Mouse (Mus musculus) forebrain, embryonic 10.5 days (tissue): ENCODE measurements around the gene Loxl1. TPM values are rescaled to one million over a fixed set of nuclear protein-coding genes. Genes with fewer than 3 reads are reported as not detected.

Experiments used
- DNase-seq: peaks from one replicate; pipeline ENCODE4 v3.0.0-alpha.2; 2017; ENCODE audit warnings: low spot score; ENCODE audit errors: extremely low spot score
- H3K27ac ChIP-seq: fragments of 300-500 bp; sonication (generic); 2 replicates; pipeline ENCODE4 v1.5.1; 2016; ENCODE audit warnings: mild to moderate bottlenecking
- H3K27me3 ChIP-seq: fragments of 300-500 bp; sonication (generic); 2 replicates; pipeline ENCODE4 v1.6.1; 2016; ENCODE audit warnings: mild to moderate bottlenecking; ENCODE audit not compliant: poor library complexity, severe bottlenecking
- H3K36me3 ChIP-seq: fragments of 300-500 bp; sonication (generic); replicated peaks from 2 replicates; pipeline ENCODE4 v1.6.1; 2016; ENCODE audit warnings: mild to moderate bottlenecking, moderate library complexity
- H3K4me1 ChIP-seq: fragments of 300-500 bp; sonication (generic); 2 replicates; pipeline ENCODE4 v1.6.1; 2016
- H3K4me3 ChIP-seq: fragments of 300-500 bp; sonication (generic); 2 replicates; pipeline ENCODE4 v1.5.1; 2016; ENCODE audit warnings: mild to moderate bottlenecking, moderate library complexity
- H3K9me3 ChIP-seq: fragments of 300-500 bp; sonication (generic); 2 replicates; pipeline ENCODE4 v1.6.1; 2016; ENCODE audit warnings: mild to moderate bottlenecking, moderate library complexity
- WGBS: fragments of 180-500 bp; shearing (Covaris S2); methylation state at CpG from one replicate; pipeline ENCODE4 v1.1.7; 2016; 5-methylcytosine and 5-hydroxymethylcytosine counted together
- polyA plus RNA-seq: library from polyadenylated mRNA; unstranded; fragments of >200 nt; fragmentation: Nextera tagmentation; extraction: Ambion mirVana; gene quantifications from 2 replicates; pipeline ENCODE4 v1.2.1, GENCODE M21; 2016

Loxl1 gene
- polyA plus RNA-seq, 1 experiment from 2014 or later, result 7.2 TPM

- H3K9me3 ChIP-seq, result no peaks in the 10 kb centered on the region
- H3K27ac ChIP-seq, result peak overlapping the region; percentile 88
- 79% methylated on average over 8 of the region's 8 CpGs for WGBS
These were observed 62.7 kb downstream of the Loxl1 start for GRCm38 (mm10) chr9:58250322-58250721.

GRCm38 (mm10) chr9:58249592-58250192 lies 63.3 kb downstream of the Loxl1 start, which contains the start of gene Pml:
Gene Pml, minus strand, starts transcription at chr9:58249786.
- H3K36me3 ChIP-seq, result peaks cover 7% of the 10 kb centered on the region; the same call in 1 of the 2 replicates
- peak; percentile 59 for DNase-seq
- no peaks in the 10 kb centered on the region for H3K9me3 ChIP-seq
- peak within 1 kb of the TSS; percentile 88 for H3K27ac ChIP-seq
- H3K4me3 ChIP-seq, result peak within 1 kb of the TSS; percentile 60
- 2% methylated on average over 16 of the region's 16 CpGs for WGBS
- no peaks in the 10 kb centered on the region for H3K27me3 ChIP-seq
- H3K4me1 ChIP-seq, result peaks cover 58% of the 10 kb centered on the region

More at GRCm38 (mm10) chr9:58250322-58250721, 62.7 kb downstream of the Loxl1 start:
- Histone ChIP-seq H3K36me3 (peaks cover 7% of the 10 kb centered on the region; the same call in 1 of the 2 replicates), H3K27me3 (no peaks in the 10 kb centered on the region), H3K4me1 (peaks cover 64% of the 10 kb centered on the region), H3K4me3 (peak overlapping the region; percentile 60)
- DNase-seq, result no peak

GRCm38 (mm10) chr9:58248746-58249413 lies 64.1 kb downstream of the Loxl1 start:
- H3K36me3 ChIP-seq, result peaks cover 9% of the 10 kb centered on the region; the same call in 1 of the 2 replicates
- H3K9me3 ChIP-seq, result no peaks in the 10 kb centered on the region
- peak overlapping the region; percentile 88 for H3K27ac ChIP-seq
- DNase-seq, result no peak
- WGBS, result 53% methylated on average over 7 of the region's 7 CpGs
- H3K4me1 ChIP-seq, result peaks cover 52% of the 10 kb centered on the region
- H3K4me3 ChIP-seq, result peak overlapping the region; percentile 60
- H3K27me3 ChIP-seq, result no peaks in the 10 kb centered on the region

- peaks cover 17% of the 10 kb centered on the region for H3K36me3 ChIP-seq
- 20% methylated on average over 25 of the region's 25 CpGs for WGBS
- peak; percentile 81 for DNase-seq
- H3K27me3 ChIP-seq, result no peaks in the 10 kb centered on the region
- H3K9me3 ChIP-seq, result no peaks in the 10 kb centered on the region
- peaks cover 47% of the 10 kb centered on the region for H3K4me1 ChIP-seq
- H3K4me3 ChIP-seq, result peak overlapping the region; percentile 43
- peak overlapping the region; percentile 82 for H3K27ac ChIP-seq
These were observed 65.8 kb downstream of the Loxl1 start for GRCm38 (mm10) chr9:58247064-58247759.

- WGBS, result 79% methylated on average over 4 of the region's 4 CpGs
- no peak for DNase-seq
- no peak overlapping the region for H3K4me3 ChIP-seq
These were observed 66.8 kb downstream of the Loxl1 start for GRCm38 (mm10) chr9:58246083-58246591.

GRCm38 (mm10) chr9:58243696-58244095 lies 69.3 kb downstream of the Loxl1 start:
- DNase-seq, result no peak
- no peaks in the 10 kb centered on the region for H3K9me3 ChIP-seq
- H3K27ac ChIP-seq, result no peak overlapping the region
- H3K4me1 ChIP-seq, result peaks cover 40% of the 10 kb centered on the region
- 94% methylated on average over 6 of the region's 6 CpGs for WGBS
- H3K27me3 ChIP-seq, result no peaks in the 10 kb centered on the region
- H3K36me3 ChIP-seq, result peaks cover 21% of the 10 kb centered on the region
- no peak overlapping the region for H3K4me3 ChIP-seq

More at GRCm38 (mm10) chr9:58246083-58246591, 66.8 kb downstream of the Loxl1 start:
- peaks cover 17% of the 10 kb centered on the region for H3K36me3 ChIP-seq
- H3K4me1 ChIP-seq, result peaks cover 57% of the 10 kb centered on the region
- H3K27me3 ChIP-seq, result no peaks in the 10 kb centered on the region
- no peak overlapping the region for H3K27ac ChIP-seq
- no peaks in the 10 kb centered on the region for H3K9me3 ChIP-seq

- peaks cover 30% of the 10 kb centered on the region for H3K4me1 ChIP-seq
- H3K4me3 ChIP-seq, result no peak overlapping the region
- H3K27me3 ChIP-seq, result no peaks in the 10 kb centered on the region
- no peaks in the 10 kb centered on the region for H3K9me3 ChIP-seq
- H3K36me3 ChIP-seq, result peaks cover 21% of the 10 kb centered on the region
- no peak for DNase-seq
- 92% methylated on average over 5 of the region's 5 CpGs for WGBS
- H3K27ac ChIP-seq, result no peak overlapping the region
These were observed 70.3 kb downstream of the Loxl1 start for GRCm38 (mm10) chr9:58242696-58243095.

DNA sequence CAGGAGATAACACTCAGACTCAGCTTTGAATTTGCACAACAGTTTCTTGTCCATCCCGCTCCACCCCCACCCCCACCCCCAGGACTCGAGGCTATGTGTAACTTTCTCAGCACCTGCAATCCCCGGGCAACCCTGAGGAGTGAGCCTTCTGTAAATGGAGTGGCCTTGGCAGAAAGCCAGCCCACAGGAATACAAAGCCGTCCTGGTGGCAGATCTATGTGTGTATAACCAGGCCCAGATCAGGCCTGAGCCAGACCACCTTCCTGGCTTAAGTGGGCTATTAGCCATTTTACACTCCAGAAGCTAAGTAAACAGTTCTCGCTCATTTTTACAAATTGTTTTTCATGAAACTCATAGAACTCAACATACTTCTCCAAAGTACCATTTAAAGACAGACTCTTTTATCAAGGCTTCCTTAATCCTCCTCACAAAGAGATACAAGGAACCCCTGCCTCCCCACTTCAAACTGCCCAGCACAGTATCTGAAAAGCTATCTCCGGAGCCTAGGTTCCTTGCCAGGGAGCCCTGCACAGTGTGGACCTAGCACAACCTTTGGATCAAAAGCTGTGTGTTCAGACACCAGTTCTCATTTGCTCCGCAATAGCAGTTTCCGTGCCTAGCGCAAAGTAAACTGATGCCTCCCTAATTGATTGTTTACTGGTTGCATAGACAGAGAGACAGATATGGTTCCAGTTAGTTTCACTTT lies 71.1 kb downstream of the Loxl1 start:
- H3K27ac ChIP-seq, result no peak overlapping the region; the same call in 1 of the 2 replicates
- WGBS, result 69% methylated on average over 9 of the region's 9 CpGs

More for the DNA sequence above, 71.1 kb downstream of the Loxl1 start:
- no peak for DNase-seq
- no peaks in the 10 kb centered on the region for H3K27me3 ChIP-seq
- no peak overlapping the region for H3K4me3 ChIP-seq
- peaks cover 19% of the 10 kb centered on the region for H3K36me3 ChIP-seq
- H3K4me1 ChIP-seq, result peaks cover 23% of the 10 kb centered on the region
- no peaks in the 10 kb centered on the region for H3K9me3 ChIP-seq

Other genes with a start within 250 kb of the Loxl1 start
- gene Stra6, start 249.4 kb downstream of the Loxl1 start, polyA plus RNA-seq, result 33.0 and 37.1 TPM in 2 replicates
- 0.36 and 0.90 TPM in 2 replicates for gene Ccdc33, start 194.4 kb downstream of the Loxl1 start, polyA plus RNA-seq
- 4.0 and 4.6 TPM in 2 replicates for gene Islr, start 108.9 kb downstream of the Loxl1 start, polyA plus RNA-seq
- 2.2 and 3.6 TPM in 2 replicates for gene Islr2, start 108.9 kb downstream of the Loxl1 start, polyA plus RNA-seq
- 13.7 and 14.4 TPM in 2 replicates for gene Pml, start 63.4 kb downstream of the Loxl1 start, polyA plus RNA-seq
- gene Stoml1, start 60.0 kb downstream of the Loxl1 start, polyA plus RNA-seq, result 24.8 and 28.8 TPM in 2 replicates
- not detected in 2 replicates for gene Tbc1d21, start 57.3 kb upstream of the Loxl1 start, polyA plus RNA-seq
- gene Insyn1, start 175.4 kb upstream of the Loxl1 start, polyA plus RNA-seq, result 0.66 TPM in 2 replicates
- gene Cd276, start 242.3 kb upstream of the Loxl1 start, polyA plus RNA-seq, result 31.7 and 32.8 TPM in 2 replicates